Mouse (Mus musculus) bone marrow, adult 2 months (tissue): ENCODE results near the gene Ssrp1.

Source experiments
- CTCF ChIP-seq: fragments of 200-500 bp; IDR thresholded peaks from 2 replicates; pipeline ENCODE4 v1.5.1; 2011; ENCODE audit warnings: low read length, control low read depth; ENCODE audit not compliant: control insufficient read depth, insufficient read depth
- POLR2A ChIP-seq: fragments of 200-500 bp; IDR thresholded peaks from 2 replicates; pipeline ENCODE4 v1.6.1; 2011; ENCODE audit warnings: low read depth, mild to moderate bottlenecking, control low read depth, low read length, borderline replicate concordance; ENCODE audit not compliant: control insufficient read depth

DNA sequence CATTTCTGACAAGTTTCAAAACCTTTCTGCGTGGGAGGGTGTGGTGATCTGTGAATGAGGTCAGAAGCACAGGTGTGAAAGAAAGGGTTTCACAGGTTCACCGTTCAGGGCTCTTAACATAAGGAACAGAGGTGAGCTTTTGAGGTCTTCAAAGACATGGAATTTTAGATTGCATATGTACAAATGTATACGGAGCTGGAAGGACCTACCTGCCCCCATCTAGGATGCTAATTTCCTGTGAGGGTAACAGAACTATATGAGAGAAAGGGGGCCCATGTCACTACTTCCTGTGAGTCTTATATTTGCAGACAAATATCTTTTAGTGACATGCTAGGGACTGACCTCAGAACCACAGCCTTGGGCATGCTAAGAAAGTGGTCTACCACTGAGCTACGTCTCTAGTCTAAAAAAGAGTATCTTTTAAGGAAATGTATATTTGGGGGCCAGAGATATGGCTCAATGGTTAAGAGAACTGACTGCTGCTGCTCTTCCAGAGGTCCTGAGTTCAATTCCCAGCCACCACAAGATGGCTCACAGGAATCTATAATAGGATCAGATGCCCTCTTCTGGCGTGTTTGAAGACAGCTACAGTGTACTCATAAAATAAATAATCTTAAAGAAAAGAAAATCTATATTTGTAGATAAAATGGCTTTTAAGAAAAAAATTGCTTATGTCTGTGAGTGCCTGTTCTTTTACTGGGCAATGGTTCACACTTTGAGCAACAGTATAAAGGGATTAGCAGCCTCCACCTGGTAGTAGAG, 23.0 kb upstream of the Ssrp1 start:
- TF ChIP-seq POLR2A (no peak), CTCF (no peak)
